ENCODE assay signal across 21 mouse cellular contexts in genomic region chr8:46745464-46745863, GRCm38 (mm10). TPM values are rescaled to one million over a fixed set of nuclear protein-coding genes. Genes with fewer than 3 reads are reported as not detected.
DNase-seq lines count a peak whose midpoint lies in the region; ATAC-seq and TF ChIP-seq lines count a peak whose summit lies in the region.
"Had no signal": no experiment of that assay in that cellular context is flagged by ENCODE, and none has a peak within 500 bp of the region (broad histone marks: within the 10 kb centered on the region; RNA-seq: fewer than 3 reads in every experiment).

No protein-coding gene starts in this region.

- no peak overlapping the region for H3K27ac ChIP-seq in liver, adult 2 months (replicated peaks; ENCODE audit: insufficient read depth, low read depth, low read length)
- no peak overlapping the region for H3K27ac ChIP-seq in liver, postnatal 0 days (ENCODE audit: low read depth)
- H3K27ac ChIP-seq: embryonic facial prominence, embryonic 13.5 days; forebrain, embryonic 15.5 days; heart, embryonic 13.5 days; hindbrain, embryonic 13.5 days; hindbrain, postnatal 0 days had no signal

- H3K4me3 ChIP-seq in liver, adult 2 months (ENCODE audit: insufficient read depth, low read depth, low read length), result no peak overlapping the region
- H3K4me3 ChIP-seq in liver, postnatal 0 days (ENCODE audit: low read depth, low read length), result no peak overlapping the region
- H3K4me3 ChIP-seq: embryonic facial prominence, embryonic 13.5 days; forebrain, embryonic 15.5 days; heart, embryonic 13.5 days; hindbrain, embryonic 13.5 days had no signal

- peaks cover 60% of the 10 kb centered on the region for H3K79me2 ChIP-seq in liver, adult 2 months (ENCODE audit: control insufficient read depth, insufficient read depth, low read length)

- WGBS in liver, adult 2 months, result 84% methylated on average over 1 of the region's 1 CpGs
- WGBS in liver, postnatal 0 days (ENCODE audit: insufficient replicate concordance), result 59% methylated on average over 1 of the region's 1 CpGs

- no peak overlapping the region for H3K4me2 ChIP-seq in liver, postnatal 0 days (ENCODE audit: low read depth, low read length)
- H3K4me2 ChIP-seq: embryonic facial prominence, embryonic 13.5 days; forebrain, embryonic 15.5 days; heart, embryonic 13.5 days; hindbrain, embryonic 13.5 days had no signal

- no peaks in the 10 kb centered on the region for H3K27me3 ChIP-seq in liver, adult 2 months (ENCODE audit: control insufficient read depth, insufficient read depth, low read length)
- H3K27me3 ChIP-seq in liver, postnatal 0 days (ENCODE audit: insufficient read depth, low read length), result no peaks in the 10 kb centered on the region
- H3K27me3 ChIP-seq: embryonic facial prominence, embryonic 13.5 days; forebrain, embryonic 15.5 days; heart, embryonic 13.5 days; hindbrain, embryonic 13.5 days had no signal

- peaks cover 29% of the 10 kb centered on the region for H3K4me1 ChIP-seq in liver, adult 2 months (ENCODE audit: control insufficient read depth, insufficient read depth, low read length)
- peaks cover 33% of the 10 kb centered on the region for H3K4me1 ChIP-seq in liver, postnatal 0 days (ENCODE audit: insufficient read depth)

- no peak for TF ChIP-seq POLR2A in liver, adult 2 months (IDR thresholded peaks at IDR 0.05; ENCODE audit: extremely low read depth, insufficient read depth, low read length)

- DNase-seq in liver, adult 2 months (ENCODE audit: extremely low read depth, low read depth, low spot score), result peak; percentile 4
- no peak for DNase-seq in liver, postnatal 0 days
- peak; percentile 27 for DNase-seq in NIH3T3 (ENCODE audit: low read depth)
- no peak for DNase-seq in right cerebral cortex, postnatal 14 days
- DNase-seq in left cerebral cortex, adult 18-20 months (ENCODE audit: low spot score in 2 of 2), result no peak
- DNase-seq: adrenal gland, adult 2 months; adrenal gland, postnatal 25 days; B cell, adult 2 months; cerebellum, adult 8-10 months; cerebellum, postnatal 25 days; gastrocnemius, postnatal 14 days; heart, postnatal 4 days; kidney, adult 11 months had no signal

- TF ChIP-seq EP300 in liver, postnatal 0 days (IDR thresholded peaks at IDR 0.05; ENCODE audit: low read depth), result no peak

- ATAC-seq in liver, postnatal 0 days, result no peak
- ATAC-seq in hematopoietic stem cell, adult 5-6 weeks (replicated peaks in 1 of 2; ENCODE audit: insufficient read depth in 1 of 2, low FRiP score in 2 of 2, low TSS enrichment in 1 of 2, low read depth in 1 of 2, poor library complexity in 2 of 2, severe bottlenecking in 2 of 2), result peak; percentile 9 to 34; a peak in 2 of 4 replicates
- ATAC-seq: CD4-positive, CD25-positive, alpha-beta regulatory T cell, adult 4 months; forebrain, embryonic 15.5 days; hindbrain, postnatal 0 days had no signal

- no peak overlapping the region for H3K9ac ChIP-seq in liver, adult 2 months (ENCODE audit: low read depth, low read length)
- H3K9ac ChIP-seq in liver, postnatal 0 days (replicated peaks), result no peak overlapping the region
- H3K9ac ChIP-seq: embryonic facial prominence, embryonic 13.5 days; forebrain, embryonic 15.5 days; heart, embryonic 13.5 days; hindbrain, embryonic 13.5 days had no signal

- TF ChIP-seq CTCF in liver, adult 2 months (IDR thresholded peaks at IDR 0.05; ENCODE audit: low read depth, low read length), result no peak
- no peak for TF ChIP-seq CTCF in liver, postnatal 0 days (IDR thresholded peaks at IDR 0.05; ENCODE audit: low read depth)

- peaks cover 4% of the 10 kb centered on the region for H3K36me3 ChIP-seq in liver, adult 2 months (ENCODE audit: control insufficient read depth, insufficient read depth, low read length)
- no peaks in the 10 kb centered on the region for H3K36me3 ChIP-seq in liver, postnatal 0 days (replicated peaks; ENCODE audit: insufficient read depth, low read length)
- H3K36me3 ChIP-seq: embryonic facial prominence, embryonic 13.5 days; forebrain, embryonic 15.5 days; heart, embryonic 13.5 days; hindbrain, embryonic 13.5 days had no signal

- no peaks in the 10 kb centered on the region for H3K9me3 ChIP-seq in liver, postnatal 0 days (ENCODE audit: low read length)
- H3K9me3 ChIP-seq: embryonic facial prominence, embryonic 13.5 days; forebrain, embryonic 15.5 days; G1E; heart, embryonic 13.5 days; hindbrain, embryonic 13.5 days had no signal

RNA-seq across cellular contexts. Expression of gene Irf2, which starts 5.9 kb away (rescaled TPM):
- total RNA-seq in liver, adult 2 months (2014; rRNA removed), result 23.4 and 27.3 TPM in 2 replicates
- polyA plus RNA-seq in liver, adult 2 months (2012; rRNA removed), result 12.2 and 13.7 TPM in 2 replicates
- 23.1 and 24.3 TPM in 2 replicates for polyA plus RNA-seq in liver, postnatal 0 days (2015; fragmentation: Nextera tagmentation; extraction: Ambion mirVana)
- total RNA-seq in hematopoietic stem cell, adult 5-6 weeks (2017), result 44.8 and 71.7 TPM in 2 replicates
- total RNA-seq in left cerebral cortex, adult 18-20 months (2021), result 10 to 100 TPM; 71.4 to 77.4 TPM

Comparison
In these comparisons a context has a peak if more than half of its experiments do, and no peak if none do; other contexts are left out.
1. DNase-seq: peak in liver, adult 2 months (single experiment) and NIH3T3 (single experiment); none in liver, postnatal 0 days (single experiment), right cerebral cortex, postnatal 14 days (single experiment) and left cerebral cortex, adult 18-20 months (0 of 2).